Mouse (Mus musculus): ENCODE data around the gene Magi1. TPM values are rescaled to one million over a fixed set of nuclear protein-coding genes. Genes with fewer than 3 reads are reported as not detected.
A peak's percentile ranks its signal among the peaks of the same experiment; 100 is the strongest.

The Magi1 gene
- polyA plus RNA-seq, 1 experiment = 3.4 TPM

DNA sequence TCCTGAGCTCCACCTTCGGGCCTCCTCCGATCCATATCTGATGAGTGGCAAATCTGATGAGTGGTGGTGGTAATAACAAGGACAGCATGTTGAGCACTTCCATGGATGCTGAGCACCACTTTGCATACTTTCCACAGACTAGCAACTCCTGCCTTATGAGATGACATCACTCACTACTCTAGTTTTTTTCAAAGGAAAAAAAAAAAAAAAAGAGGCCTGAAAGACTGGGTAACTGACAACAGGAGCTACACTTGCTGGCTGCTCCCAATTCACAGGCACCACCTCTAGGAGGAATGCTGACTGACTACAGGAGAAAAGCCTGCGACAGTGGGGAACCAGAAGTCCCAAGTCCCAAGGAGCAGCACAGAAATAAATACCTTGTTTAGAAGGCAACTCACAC lies 52.8 kb downstream of the Magi1 start:
- H3K36me3 ChIP-seq (ENCODE audit: control insufficient read depth, insufficient read depth) = no peaks in the 10 kb centered on the region
- H3K4me3 ChIP-seq = no peak overlapping the region
- H3ac ChIP-seq (ENCODE audit: control insufficient read depth, insufficient read length) = no peak overlapping the region
- no peaks in the 10 kb centered on the region for H3K79me2 ChIP-seq (ENCODE audit: control insufficient read depth, insufficient read depth)
- H3K27me3 ChIP-seq (ENCODE audit: control insufficient read depth, insufficient read depth, insufficient read length) = no peaks in the 10 kb centered on the region
- no peak overlapping the region for H3K4me2 ChIP-seq (ENCODE audit: low read depth)
- TF ChIP-seq POLR2AphosphoS2 (IDR thresholded peaks at IDR 0.05; ENCODE audit: insufficient read length, low read depth) = no peak

DNA sequence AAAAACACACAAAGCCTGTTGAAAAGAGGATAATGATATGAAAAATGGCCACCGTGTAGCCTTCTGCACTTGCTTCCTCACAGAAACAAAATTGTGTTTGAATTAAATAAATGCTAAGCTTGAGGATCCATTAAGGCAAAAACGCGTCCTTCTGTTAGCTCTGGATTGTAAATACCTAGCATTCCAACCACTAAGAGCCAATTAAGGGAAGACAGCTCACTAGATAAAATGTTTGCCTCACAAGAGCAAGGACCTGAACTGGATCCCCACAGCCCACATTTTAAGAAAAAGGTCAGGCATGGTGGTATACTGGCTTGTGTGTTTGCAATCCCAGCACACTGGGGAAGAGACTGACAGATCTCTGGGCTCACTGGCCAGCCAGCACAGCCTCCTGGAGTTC lies 53.6 kb downstream of the Magi1 start:
- Histone ChIP-seq H3ac (ENCODE audit: control insufficient read depth, insufficient read length) (no peak overlapping the region), H3K4me3 (no peak overlapping the region), H3K36me3 (ENCODE audit: control insufficient read depth, insufficient read depth) (no peaks in the 10 kb centered on the region), H3K27me3 (ENCODE audit: control insufficient read depth, insufficient read depth, insufficient read length) (no peaks in the 10 kb centered on the region), H3K79me2 (ENCODE audit: control insufficient read depth, insufficient read depth) (no peaks in the 10 kb centered on the region), H3K4me2 (ENCODE audit: low read depth) (no peak overlapping the region)
- no peak for TF ChIP-seq POLR2A (IDR thresholded peaks at IDR 0.05; ENCODE audit: insufficient read length, low read depth)
- TF ChIP-seq USF1 (IDR thresholded peaks at IDR 0.05; ENCODE audit: low read depth) = no peak
- no peak for TF ChIP-seq REST (IDR thresholded peaks at IDR 0.05; ENCODE audit: insufficient read depth, insufficient read length)
- no peak for TF ChIP-seq TCF12 (IDR thresholded peaks at IDR 0.05; ENCODE audit: insufficient read depth, poor library complexity, severe bottlenecking)

DNA sequence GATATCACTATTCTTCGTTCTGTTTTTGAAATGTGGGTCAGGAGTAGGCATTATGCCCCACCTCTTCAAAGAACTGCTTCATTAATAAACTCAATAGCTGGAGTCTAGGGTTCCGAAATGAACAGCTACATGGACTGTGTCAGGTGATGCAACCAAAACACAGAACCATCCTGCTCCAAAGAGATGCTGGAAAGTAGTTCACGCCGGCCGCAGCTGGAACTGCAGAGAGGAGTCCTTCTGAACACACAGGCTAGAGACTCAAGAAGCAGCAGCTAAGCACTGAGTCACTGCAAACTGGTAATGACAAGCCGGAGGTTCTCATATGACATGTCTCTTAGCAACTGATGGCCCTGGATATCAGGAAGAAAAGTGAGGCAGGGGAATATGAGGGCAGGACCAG lies 57.5 kb downstream of the Magi1 start:
- Histone ChIP-seq H3K4me3 (peak overlapping the region; percentile 10), H3K27me3 (ENCODE audit: control insufficient read depth, insufficient read depth, insufficient read length) (no peaks in the 10 kb centered on the region), H3ac (ENCODE audit: control insufficient read depth, insufficient read length) (no peak overlapping the region), H3K79me2 (ENCODE audit: control insufficient read depth, insufficient read depth) (no peaks in the 10 kb centered on the region), H3K4me2 (ENCODE audit: low read depth) (peak overlapping the region; percentile 97), H3K36me3 (ENCODE audit: control insufficient read depth, insufficient read depth) (no peaks in the 10 kb centered on the region)
- TF ChIP-seq POLR2A (IDR thresholded peaks at IDR 0.05; ENCODE audit: insufficient read length, low read depth) (no peak), MYOD1 (IDR thresholded peaks at IDR 0.05; ENCODE audit: control insufficient read depth in 1 of 3, insufficient read length in 2 of 3, low read depth in 2 of 3) (no peak), SRF (IDR thresholded peaks at IDR 0.05; ENCODE audit: control insufficient read depth, insufficient read length, low read depth) (no peak), CEBPB (IDR thresholded peaks at IDR 0.05; ENCODE audit: insufficient read depth, poor library complexity, severe bottlenecking) (0 out of 2 replicates have a peak, but pooled peaks have one; percentile 13), TCF3 (IDR thresholded peaks at IDR 0.05; ENCODE audit: insufficient read length, low read depth) (no peak), TCF12 (IDR thresholded peaks at IDR 0.05; ENCODE audit: insufficient read depth, poor library complexity, severe bottlenecking) (no peak)

DNA sequence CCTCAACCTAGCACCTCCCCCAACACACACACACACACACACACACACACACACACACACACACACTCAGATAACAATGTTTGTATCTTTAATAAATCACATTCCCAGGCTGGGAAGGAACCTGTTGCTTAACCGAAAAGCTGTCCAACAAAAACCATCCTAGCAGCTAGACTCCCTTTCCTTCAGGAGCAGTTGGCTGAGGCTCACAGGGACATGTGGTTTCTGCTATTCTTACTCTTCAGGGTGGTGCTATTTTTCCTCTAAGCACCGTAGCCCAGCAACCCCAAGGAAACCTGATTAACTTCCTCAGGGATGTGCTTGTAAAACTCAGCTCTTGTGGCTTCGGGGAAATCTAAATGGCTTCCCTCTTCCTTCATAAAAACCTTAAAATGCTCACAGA lies 57.9 kb downstream of the Magi1 start:
- Histone ChIP-seq H3K36me3 (ENCODE audit: control insufficient read depth, insufficient read depth) (no peaks in the 10 kb centered on the region), H3K4me2 (ENCODE audit: low read depth) (peak overlapping the region; percentile 97), H3K4me3 (peak overlapping the region; percentile 10), H3ac (ENCODE audit: control insufficient read depth, insufficient read length) (no peak overlapping the region), H3K27me3 (ENCODE audit: control insufficient read depth, insufficient read depth, insufficient read length) (no peaks in the 10 kb centered on the region), H3K79me2 (ENCODE audit: control insufficient read depth, insufficient read depth) (no peaks in the 10 kb centered on the region)
- TF ChIP-seq MAX (IDR thresholded peaks at IDR 0.05; ENCODE audit: low read depth) (no peak), TCF3 (IDR thresholded peaks at IDR 0.05; ENCODE audit: insufficient read length, low read depth) (no peak), MYOG (IDR thresholded peaks at IDR 0.05; ENCODE audit: control insufficient read depth in 1 of 3, insufficient read depth in 1 of 3, insufficient read length in 2 of 3, low read depth in 2 of 3) (no peak), POLR2AphosphoS2 (IDR thresholded peaks at IDR 0.05; ENCODE audit: insufficient read length, low read depth) (no peak), SRF (IDR thresholded peaks at IDR 0.05; ENCODE audit: control insufficient read depth, insufficient read length, low read depth) (no peak), USF1 (IDR thresholded peaks at IDR 0.05; ENCODE audit: low read depth) (no peak)

DNA sequence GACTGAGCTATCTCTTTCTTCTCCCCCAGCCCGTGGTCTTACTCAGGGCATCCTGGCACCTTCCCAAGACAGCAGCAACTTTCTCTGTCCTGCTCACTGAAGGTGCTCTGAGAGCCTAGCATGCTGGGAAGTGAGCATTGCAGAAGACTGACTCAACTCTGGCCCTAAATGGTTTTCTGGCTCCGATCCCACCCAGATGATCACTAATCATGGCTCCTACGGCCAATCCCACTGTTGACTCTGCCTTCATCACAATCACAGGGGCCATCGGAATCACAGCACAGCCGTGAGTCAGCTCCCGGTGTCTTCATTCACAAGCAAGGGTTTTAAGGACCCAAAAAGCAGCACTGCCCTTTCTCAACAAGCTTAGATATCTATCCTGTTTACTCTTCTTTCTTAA lies 58.6 kb downstream of the Magi1 start:
- Histone ChIP-seq H3K36me3 (ENCODE audit: control insufficient read depth, insufficient read depth) (no peaks in the 10 kb centered on the region), H3K4me3 (peak overlapping the region; percentile 10), H3K79me2 (ENCODE audit: control insufficient read depth, insufficient read depth) (no peaks in the 10 kb centered on the region), H3ac (ENCODE audit: control insufficient read depth, insufficient read length) (no peak overlapping the region), H3K27me3 (ENCODE audit: control insufficient read depth, insufficient read depth, insufficient read length) (no peaks in the 10 kb centered on the region), H3K4me2 (ENCODE audit: low read depth) (peak overlapping the region; percentile 97)
- TF ChIP-seq USF1 (IDR thresholded peaks at IDR 0.05; ENCODE audit: low read depth) = no peak
- TF ChIP-seq TCF3 (IDR thresholded peaks at IDR 0.05; ENCODE audit: insufficient read length, low read depth) = no peak
- no peak for TF ChIP-seq REST (IDR thresholded peaks at IDR 0.05; ENCODE audit: insufficient read depth, insufficient read length)
- no peak for TF ChIP-seq SRF (IDR thresholded peaks at IDR 0.05; ENCODE audit: control insufficient read depth, insufficient read length, low read depth)
- no peak for TF ChIP-seq CEBPB (IDR thresholded peaks at IDR 0.05; ENCODE audit: insufficient read depth, poor library complexity, severe bottlenecking)
- TF ChIP-seq MYOD1 (IDR thresholded peaks at IDR 0.05; ENCODE audit: control insufficient read depth in 1 of 3, insufficient read length in 2 of 3, low read depth in 2 of 3) = no peak
- TF ChIP-seq MAX (IDR thresholded peaks at IDR 0.05; ENCODE audit: low read depth) = no peak
- no peak for TF ChIP-seq MYOG (IDR thresholded peaks at IDR 0.05; ENCODE audit: control insufficient read depth in 1 of 3, insufficient read depth in 1 of 3, insufficient read length in 2 of 3, low read depth in 2 of 3)
- no peak for TF ChIP-seq POLR2A (IDR thresholded peaks at IDR 0.05; ENCODE audit: insufficient read length, low read depth)
- no peak for TF ChIP-seq TCF12 (IDR thresholded peaks at IDR 0.05; ENCODE audit: insufficient read depth, poor library complexity, severe bottlenecking)
- no peak for TF ChIP-seq POLR2AphosphoS2 (IDR thresholded peaks at IDR 0.05; ENCODE audit: insufficient read length, low read depth)
- TF ChIP-seq E2F4 (IDR thresholded peaks at IDR 0.05; ENCODE audit: insufficient read depth) = no peak

DNA sequence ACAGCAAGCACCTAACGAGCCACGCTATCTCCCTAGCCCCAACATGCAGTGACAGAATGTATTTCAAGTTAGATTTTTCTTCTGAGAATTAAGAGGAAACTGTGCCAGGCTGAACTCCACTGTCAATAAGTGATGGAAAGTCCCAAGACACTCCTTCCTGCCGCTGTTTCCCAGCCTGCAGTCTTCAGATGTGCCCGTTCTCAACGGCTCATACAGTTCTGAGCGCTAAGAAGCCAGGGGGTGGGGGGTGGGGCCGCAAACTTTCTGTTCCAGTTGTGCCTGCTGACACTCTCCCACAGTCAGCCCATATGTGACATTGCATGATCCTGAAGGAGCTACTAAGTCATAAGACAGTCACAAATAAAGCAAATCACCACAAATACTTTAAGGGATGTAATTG lies 61.5 kb downstream of the Magi1 start:
- Histone ChIP-seq H3K36me3 (ENCODE audit: control insufficient read depth, insufficient read depth) (no peaks in the 10 kb centered on the region), H3ac (ENCODE audit: control insufficient read depth, insufficient read length) (no peak overlapping the region), H3K27me3 (ENCODE audit: control insufficient read depth, insufficient read depth, insufficient read length) (no peaks in the 10 kb centered on the region), H3K79me2 (ENCODE audit: control insufficient read depth, insufficient read depth) (no peaks in the 10 kb centered on the region), H3K4me2 (ENCODE audit: low read depth) (no peak overlapping the region), H3K4me3 (no peak overlapping the region)
- no peak for TF ChIP-seq POLR2AphosphoS2 (IDR thresholded peaks at IDR 0.05; ENCODE audit: insufficient read length, low read depth)
- TF ChIP-seq CEBPB (IDR thresholded peaks at IDR 0.05; ENCODE audit: insufficient read depth, poor library complexity, severe bottlenecking) = no peak
- TF ChIP-seq REST (IDR thresholded peaks at IDR 0.05; ENCODE audit: insufficient read depth, insufficient read length) = no peak
- no peak for TF ChIP-seq SRF (IDR thresholded peaks at IDR 0.05; ENCODE audit: control insufficient read depth, insufficient read length, low read depth)
- no peak for TF ChIP-seq TCF12 (IDR thresholded peaks at IDR 0.05; ENCODE audit: insufficient read depth, poor library complexity, severe bottlenecking)
- TF ChIP-seq POLR2A (IDR thresholded peaks at IDR 0.05; ENCODE audit: insufficient read length, low read depth) = no peak
- TF ChIP-seq USF1 (IDR thresholded peaks at IDR 0.05; ENCODE audit: low read depth) = no peak
- TF ChIP-seq MAX (IDR thresholded peaks at IDR 0.05; ENCODE audit: low read depth) = no peak
- no peak for TF ChIP-seq E2F4 (IDR thresholded peaks at IDR 0.05; ENCODE audit: insufficient read depth)
- no peak for TF ChIP-seq MYOD1 (IDR thresholded peaks at IDR 0.05; ENCODE audit: control insufficient read depth in 1 of 3, insufficient read length in 2 of 3, low read depth in 2 of 3)
- no peak for TF ChIP-seq TCF3 (IDR thresholded peaks at IDR 0.05; ENCODE audit: insufficient read length, low read depth)
- no peak for TF ChIP-seq MYOG (IDR thresholded peaks at IDR 0.05; ENCODE audit: control insufficient read depth in 1 of 3, insufficient read depth in 1 of 3, insufficient read length in 2 of 3, low read depth in 2 of 3)

All from myocyte (in vitro differentiated cells).